Mouse (Mus musculus): Measurements from ENCODE around the gene Add3.

Add3 gene

GRCm38 (mm10) chr19:53166367-53166766 is 26.1 kb downstream of the Add3 start:
- DNase-seq (ENCODE audit: low spot score), result no peak

- DNase-seq (ENCODE audit: low spot score), result no peak
These were observed 28.3 kb downstream of the Add3 start for GRCm38 (mm10) chr19:53168576-53168975.

DNA sequence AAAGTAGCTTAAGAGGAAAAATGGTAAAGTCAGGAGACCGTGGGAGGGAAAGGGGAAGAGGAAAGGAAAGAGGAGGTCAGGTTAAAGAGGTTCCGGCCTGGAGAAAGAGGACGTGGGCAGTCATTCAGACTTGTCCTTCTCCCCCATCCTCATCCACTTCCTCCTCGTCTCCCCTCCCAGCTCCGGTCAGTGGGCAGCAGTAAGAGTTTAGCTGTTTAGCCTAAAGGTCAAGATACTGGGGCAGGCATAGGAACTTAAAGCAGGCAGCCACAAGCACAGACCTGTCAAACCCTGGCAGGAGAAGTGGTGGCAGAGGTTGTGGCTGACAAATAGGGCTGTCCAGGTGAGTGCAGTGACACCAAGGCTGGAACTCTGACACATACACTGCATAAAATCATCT is 30.4 kb downstream of the Add3 start:
- no peak for DNase-seq (ENCODE audit: low spot score)

- no peak for DNase-seq (ENCODE audit: low spot score)
These were observed 33.8 kb downstream of the Add3 start for GRCm38 (mm10) chr19:53174034-53174433.

DNA sequence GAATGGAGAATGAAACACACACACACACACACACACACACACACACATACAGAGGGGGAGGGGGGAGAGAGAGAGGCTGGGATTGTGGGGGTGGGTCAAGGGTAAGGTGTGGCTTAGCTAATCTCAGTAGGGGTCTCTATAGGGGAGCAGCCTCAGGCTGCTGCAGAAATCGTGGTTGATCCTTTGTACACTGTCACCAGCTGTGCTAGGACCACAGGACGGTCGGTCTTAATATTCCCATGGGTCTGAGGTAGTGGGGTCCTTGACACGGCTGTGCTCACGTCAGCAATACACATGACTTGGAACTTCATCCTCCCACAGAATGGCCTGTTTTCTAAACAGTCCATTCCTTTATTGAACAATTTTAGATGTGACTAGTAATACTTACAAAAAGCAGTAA is 35.3 kb downstream of the Add3 start:
- DNase-seq (ENCODE audit: low spot score), result no peak

DNA sequence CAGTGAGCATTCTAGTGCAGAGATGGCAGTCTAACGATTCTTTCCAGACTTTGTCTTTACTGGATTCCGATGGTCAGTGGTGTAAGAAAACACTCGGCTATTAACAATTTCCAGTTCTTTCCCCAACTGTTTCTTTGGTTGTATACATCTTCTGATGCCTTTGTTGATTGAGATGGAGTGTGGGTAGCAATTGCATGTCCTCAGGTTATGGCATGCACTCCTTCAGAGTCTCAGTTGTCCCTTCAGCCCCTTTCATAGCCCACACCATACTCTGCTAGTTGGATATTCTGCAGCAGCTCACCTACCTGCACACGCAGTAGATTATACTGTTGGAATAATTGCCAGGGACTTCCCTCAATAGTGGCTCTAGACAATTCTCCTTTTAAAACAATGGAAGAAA is 36.3 kb downstream of the Add3 start:
- no peak for DNase-seq (ENCODE audit: low spot score)

DNA sequence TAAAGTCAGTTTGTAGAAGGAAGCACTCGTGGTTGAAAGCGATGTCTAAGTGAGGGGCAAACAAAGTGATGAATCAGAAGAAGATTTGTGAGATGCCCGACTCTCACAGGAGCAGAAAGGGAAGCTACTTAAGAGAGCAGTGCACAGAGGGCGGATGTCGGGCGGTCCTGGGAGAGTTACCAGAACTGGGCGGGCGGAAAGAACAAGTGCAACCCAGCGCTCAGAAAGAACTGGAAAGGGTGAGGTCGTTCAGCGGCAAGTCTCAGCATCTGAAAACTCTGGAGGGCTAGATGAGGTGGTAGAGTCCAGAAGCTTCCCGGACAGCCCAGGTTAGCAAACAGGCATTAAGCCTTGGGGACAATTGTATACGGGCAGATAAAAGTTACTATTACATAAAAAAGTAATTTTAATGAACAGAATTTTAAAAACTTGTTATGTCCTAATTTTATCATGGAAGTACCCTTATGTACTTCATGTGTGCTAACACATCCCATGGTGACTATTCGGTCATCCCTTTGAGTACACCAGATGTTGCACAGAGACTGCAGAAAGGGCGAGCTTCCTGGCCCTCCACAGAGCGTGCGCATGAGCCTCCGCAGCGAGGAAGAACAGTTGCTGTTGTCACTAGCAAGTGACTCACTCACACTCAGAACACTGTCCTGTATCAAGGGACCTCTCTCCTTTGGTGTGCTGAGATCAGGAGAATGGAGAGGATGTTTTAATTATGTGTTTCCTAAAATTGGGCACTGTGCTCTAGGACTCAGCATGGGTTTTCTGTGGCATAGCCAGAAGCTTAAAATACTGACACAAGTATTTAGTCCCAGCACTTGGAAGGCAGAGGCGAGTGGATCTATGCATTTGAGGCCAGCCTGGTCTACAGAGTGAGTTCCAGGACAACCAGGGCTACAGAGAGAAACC is 38.6 kb downstream of the Add3 start:
- DNase-seq (ENCODE audit: low spot score), result no peak

DNA sequence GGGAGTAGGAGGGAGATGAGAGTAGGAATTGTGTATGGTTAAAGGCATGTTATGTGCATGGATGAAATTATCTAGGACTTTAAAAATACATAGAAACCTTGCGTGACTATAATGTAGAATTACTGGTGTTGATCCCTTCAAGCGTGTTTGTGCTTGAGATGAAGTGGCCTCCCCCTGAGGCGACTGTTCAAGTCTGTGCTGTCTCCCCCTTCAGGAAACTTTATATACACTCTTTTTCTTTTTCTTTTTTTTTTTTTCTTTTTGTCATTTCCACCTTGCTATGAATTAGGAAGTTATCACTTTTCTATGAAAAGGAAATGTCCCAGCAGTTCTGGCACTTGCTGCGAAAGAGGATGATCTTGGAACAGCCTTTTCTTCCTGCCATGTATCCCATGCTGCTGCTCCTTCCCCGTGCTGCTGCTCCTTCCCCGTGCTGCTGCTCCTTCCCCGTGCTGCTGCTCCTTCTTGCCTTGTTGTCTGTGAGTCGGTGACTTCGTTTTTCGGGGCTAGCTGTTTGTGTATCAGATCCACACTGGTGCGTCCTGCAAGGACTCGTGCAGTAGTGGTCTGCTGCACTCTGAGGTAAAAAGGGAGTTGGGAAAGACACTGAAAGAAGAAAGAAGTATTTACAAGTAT is 40.0 kb downstream of the Add3 start:
- DNase-seq (ENCODE audit: low spot score), result no peak

DNA sequence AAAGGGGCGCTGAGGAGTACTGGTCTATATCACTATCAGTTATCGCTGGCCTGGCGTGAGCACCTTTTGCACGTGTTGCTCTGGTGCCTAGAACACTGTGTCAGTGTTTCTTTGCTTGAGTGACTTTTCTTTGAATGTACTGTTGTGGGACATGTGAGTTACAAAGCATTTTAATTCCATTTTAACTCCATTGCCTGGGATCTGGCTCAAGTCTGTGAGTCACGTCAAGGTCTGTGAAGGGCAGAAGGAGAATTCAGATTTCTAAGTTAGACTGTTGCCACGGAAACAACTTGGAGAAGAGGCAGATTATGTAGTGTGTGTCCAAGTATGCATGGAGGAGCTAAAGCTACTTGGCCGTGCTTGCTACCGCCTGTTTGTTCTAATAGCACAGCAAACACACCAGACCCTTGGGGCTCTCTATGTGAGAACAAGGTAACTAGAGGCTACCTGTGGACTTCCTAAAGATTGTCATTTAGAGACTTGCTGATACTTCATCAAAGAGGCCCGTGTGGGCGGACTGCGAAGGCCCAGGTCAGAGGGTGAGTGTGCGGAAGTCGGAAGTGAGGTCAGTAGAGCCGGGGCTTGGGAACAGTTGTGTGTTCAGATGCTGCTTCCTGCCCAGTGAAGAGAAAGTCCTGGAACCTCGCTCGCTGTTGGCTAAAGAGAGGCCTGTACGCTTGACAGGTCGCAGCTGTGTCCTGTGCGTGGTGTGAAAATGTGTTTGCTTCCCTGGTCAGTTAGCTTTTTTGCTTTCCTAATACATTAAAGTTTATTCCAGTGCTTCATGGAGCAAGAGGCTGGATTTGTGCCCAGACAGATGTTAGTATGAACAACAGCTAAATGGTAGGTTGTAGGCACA is 41.0 kb downstream of the Add3 start:
- peak; percentile 38 for DNase-seq (ENCODE audit: low spot score)

DNA sequence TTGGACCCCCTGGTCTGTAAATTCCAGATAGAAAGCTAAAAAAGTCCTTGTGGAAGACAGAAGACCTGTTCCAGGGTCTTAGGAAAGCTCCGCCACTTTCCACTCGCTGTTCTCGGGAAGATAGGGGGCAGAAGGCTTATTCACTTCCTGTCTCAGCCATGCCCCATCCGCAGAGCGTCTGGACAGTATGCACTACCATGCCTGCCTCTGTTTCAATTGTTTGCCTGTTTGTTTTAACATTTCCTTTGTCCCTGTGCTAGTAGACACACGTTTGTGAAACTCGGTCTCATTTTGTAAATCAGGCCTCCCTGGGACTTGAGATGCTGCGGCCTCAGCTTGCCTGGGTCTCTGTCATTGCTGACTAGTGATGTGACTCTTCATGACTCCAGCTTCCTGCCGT is 43.4 kb downstream of the Add3 start:
- DNase-seq (ENCODE audit: low spot score), result no peak

DNA sequence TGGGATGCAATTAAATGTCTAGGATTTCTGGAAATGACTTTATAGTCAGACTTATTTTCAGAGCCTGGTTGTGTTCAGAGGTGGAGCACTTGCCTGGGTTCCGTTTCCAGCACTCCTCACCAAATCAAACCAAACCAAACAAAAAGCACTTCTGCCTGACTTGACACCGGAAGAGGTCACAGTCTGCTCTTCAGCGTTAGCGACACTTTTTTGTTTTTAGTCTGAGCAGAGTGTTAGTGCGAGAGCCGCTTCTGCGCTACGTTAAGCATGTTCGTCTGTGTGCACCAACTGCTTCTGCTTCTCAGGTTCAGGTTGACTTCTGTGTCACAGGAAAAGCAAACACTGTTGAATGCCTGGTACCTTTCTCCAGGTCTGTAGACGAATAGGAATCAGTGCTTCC is 44.0 kb downstream of the Add3 start:
- DNase-seq (ENCODE audit: low spot score), result no peak

GRCm38 (mm10) chr19:53184911-53185310 is 44.7 kb downstream of the Add3 start:
- DNase-seq (ENCODE audit: low spot score), result no peak

GRCm38 (mm10) chr19:53185486-53186134 is 45.4 kb downstream of the Add3 start:
- no peak for DNase-seq (ENCODE audit: low spot score)

DNA sequence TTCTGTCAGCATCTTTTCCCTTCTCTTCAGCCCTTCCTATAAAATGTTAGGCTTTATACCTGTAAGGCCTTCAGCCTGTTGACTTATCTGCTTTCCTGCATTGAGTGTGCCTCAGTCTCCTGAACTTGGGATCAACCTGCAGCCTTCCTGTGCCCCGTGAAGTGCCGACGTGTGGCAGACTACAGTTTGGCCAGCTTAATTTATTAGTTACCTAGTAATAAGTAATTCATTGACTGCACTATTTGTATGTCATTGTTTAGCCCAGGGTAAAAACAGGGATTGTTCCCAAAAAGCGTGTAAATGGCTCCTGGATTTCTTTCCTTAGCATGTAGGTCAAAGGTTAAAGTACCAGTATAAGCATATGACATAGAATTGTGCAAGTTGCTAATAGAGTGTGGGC is 46.2 kb downstream of the Add3 start:
- DNase-seq (ENCODE audit: low spot score), result no peak

DNA sequence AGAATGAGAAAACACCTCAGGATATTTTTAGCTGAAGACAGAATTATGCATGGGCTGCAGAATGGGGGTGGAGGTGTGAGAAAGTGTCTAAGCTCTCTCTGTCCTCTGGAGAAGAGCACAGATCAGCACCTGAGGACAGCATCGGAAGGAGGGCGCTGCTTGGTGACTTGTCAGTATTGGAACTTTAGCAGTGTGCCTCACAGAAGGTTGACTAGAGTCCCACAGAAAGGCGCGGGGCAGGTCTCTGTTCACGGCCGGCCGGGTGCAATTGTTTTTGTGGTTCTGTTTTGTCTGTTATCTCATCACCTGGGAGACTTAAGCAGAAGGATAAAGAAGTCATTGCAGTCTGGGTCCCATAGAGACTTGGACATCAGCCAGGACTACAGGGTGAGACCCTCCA is 47.3 kb downstream of the Add3 start:
- DNase-seq (ENCODE audit: low spot score), result no peak

GRCm38 (mm10) chr19:53188186-53188585 is 47.9 kb downstream of the Add3 start:
- no peak for DNase-seq (ENCODE audit: low spot score)

DNA sequence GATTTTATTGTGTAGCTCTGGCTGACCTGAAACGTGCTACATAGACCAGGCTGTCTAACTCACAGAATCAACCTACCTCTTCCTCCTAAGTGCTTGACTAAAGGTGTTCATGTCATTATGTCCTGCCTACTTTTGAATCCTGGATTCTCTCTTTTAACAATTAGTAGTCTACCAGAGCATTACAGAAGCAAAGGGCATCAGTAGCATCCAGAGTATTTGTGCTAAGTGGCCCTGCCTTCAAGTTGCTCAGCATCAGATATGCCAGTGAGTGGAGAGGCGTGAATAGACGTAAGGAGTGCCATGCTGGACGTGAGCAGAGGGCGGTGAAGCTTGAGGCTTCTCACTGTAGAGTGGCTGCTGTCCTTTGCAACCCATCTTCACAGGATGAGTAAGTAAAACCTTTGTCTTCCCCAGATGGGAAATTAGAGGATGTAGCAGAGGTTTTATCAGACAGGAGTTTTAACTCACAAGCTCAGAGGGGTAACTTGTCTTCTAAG is 48.5 kb downstream of the Add3 start:
- no peak for DNase-seq (ENCODE audit: low spot score)

DNA sequence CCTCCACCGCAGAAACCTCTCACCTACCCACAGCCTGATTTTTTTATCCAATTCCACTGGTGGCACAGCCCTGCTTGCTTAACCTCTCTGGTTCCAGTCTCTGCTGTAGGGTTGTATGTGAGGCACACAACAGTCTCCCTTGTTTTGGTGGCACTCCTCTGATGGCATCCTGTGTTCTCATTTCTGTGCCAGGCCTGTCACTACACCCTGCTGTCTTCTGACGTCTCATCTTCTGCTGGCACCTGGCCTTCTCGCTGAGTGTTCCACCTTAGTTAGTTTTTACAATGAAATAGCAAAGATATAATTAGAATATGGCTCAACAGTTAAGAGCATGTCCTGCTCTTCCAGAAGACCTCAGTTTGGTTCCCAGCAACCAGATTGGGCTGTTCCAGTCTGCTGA is 49.5 kb downstream of the Add3 start:
- DNase-seq (ENCODE audit: low spot score), result no peak

DNA sequence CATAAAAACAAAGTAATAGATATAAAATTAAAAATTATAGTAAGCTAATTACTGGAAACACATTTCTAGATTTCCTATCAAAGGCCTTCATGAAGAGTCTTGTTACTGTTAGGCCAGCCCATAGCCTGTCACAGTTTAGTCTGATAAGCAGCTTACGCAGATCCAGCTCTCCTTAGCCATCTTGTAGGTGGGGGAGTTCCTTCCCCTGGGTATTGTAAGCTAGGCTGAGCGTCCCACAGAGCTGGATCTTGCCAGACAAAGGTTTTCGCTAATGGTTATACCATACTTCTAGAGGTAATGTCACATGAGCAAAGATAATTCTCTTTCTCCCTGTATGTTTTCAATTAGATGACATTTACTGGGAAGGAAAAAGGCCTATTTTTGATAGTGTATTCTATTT is 50.0 kb downstream of the Add3 start:
- no peak for DNase-seq (ENCODE audit: low spot score)

DNA sequence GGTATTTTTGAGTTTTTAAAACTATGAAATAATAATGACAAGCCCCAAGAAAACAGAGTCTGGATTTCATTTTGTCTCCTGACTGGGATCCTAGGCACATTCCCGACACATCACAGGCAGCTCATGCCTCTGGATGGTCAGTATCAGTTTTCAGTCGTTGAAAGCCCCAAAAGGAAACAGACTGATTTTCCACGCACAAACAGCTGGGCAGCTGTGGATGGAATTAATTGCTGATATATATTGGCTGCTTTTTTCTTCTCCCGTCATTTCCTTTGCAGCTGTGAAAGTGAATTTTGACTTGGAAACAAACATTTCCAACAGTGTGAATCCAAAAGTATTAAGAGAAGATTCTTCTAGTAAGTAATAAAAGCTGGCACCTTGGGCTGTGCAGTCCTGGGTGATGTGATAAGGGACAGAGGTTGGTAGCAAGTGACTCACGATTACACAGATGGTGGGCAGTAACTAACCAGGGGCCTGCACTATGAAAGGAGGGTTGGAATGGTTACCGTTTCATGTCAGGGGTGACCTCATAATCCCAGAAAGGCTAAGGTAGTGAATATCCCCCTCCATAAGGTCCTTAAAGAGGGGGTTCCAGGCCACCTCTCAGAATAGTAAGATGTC is 51.7 kb downstream of the Add3 start:
- no peak for DNase-seq (ENCODE audit: low spot score)

DNA sequence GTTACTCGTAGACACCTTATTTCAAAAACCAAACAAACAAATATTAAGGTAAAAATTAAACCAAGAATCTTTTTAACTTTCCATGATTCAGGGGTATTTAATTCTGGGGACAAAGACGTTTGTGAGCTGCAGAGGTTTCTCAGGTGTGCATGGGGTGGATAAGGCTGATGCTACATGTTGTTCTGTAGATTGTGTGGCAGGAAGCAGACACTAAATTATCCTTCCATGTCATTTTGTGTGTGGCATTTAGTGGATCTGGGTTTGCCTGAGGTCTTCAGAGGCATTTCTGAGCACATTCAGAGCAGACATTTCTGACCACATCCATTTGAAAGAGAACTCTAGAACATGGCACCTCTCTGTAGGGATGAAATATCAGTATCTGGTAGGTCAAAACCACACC is 52.9 kb downstream of the Add3 start:
- DNase-seq (ENCODE audit: low spot score), result no peak

Data from ovary, postnatal 14 days (tissue).